Mouse (Mus musculus) heart, embryonic 14.5 days (tissue): ENCODE measurements around the gene Erp29. TPM values are rescaled to one million over a fixed set of nuclear protein-coding genes. Genes with fewer than 3 reads are reported as not detected.
"Not testable (repeated sequence)": the region's sequence is repeated elsewhere in the genome, so short reads cannot be mapped to it uniquely, and the experiment has no call there.

Experiments
- ATAC-seq: fragments of 200-750 bp; cut with Nextera tagmentation; 2 replicates; pipeline ENCODE4 v1.8.0; 2017; ENCODE audit warnings: low read depth, moderate TSS enrichment; ENCODE audit not compliant: insufficient number of reproducible peaks, insufficient read depth, low FRiP score
- H3K27ac ChIP-seq, 2 experiments: fragments of 200-500 bp in 1 of 2; fragments of 300-500 bp in 1 of 2; sonication (generic) in 1 of 2; replicated peaks in 1 of 2; 2 replicates each; pipeline ENCODE4 v1.5.1; 2012 to 2014; ENCODE audit warnings: low read depth in 2 of 2, low read length in 2 of 2, control low read depth in 1 of 2, mild to moderate bottlenecking in 1 of 2, mixed read lengths in 1 of 2; ENCODE audit not compliant: control insufficient read depth in 1 of 2, insufficient read depth in 1 of 2
- H3K27me3 ChIP-seq: fragments of 300-500 bp; sonication (generic); 2 replicates; pipeline ENCODE4 v1.6.1; 2014; ENCODE audit warnings: mild to moderate bottlenecking, low read length, control low read depth; ENCODE audit not compliant: control insufficient read depth, insufficient read depth
- H3K36me3 ChIP-seq: fragments of 300-500 bp; sonication (generic); 2 replicates; pipeline ENCODE4 v1.6.1; 2014; ENCODE audit warnings: mild to moderate bottlenecking, control low read depth, low read length, mixed read lengths; ENCODE audit not compliant: control insufficient read depth, insufficient read depth
- H3K4me1 ChIP-seq, 2 experiments: fragments of 200-500 bp in 1 of 2; fragments of 300-500 bp in 1 of 2; sonication (generic) in 1 of 2; 2 replicates each; pipeline ENCODE4 v1.6.1; 2012 to 2014; ENCODE audit warnings: low read length in 2 of 2, control low read depth in 1 of 2, mixed read lengths in 1 of 2; ENCODE audit not compliant: control insufficient read depth in 2 of 2, insufficient read depth in 2 of 2
- H3K4me2 ChIP-seq: fragments of 300-500 bp; sonication (generic); 2 replicates; pipeline ENCODE4 v1.6.1; 2014; ENCODE audit warnings: mild to moderate bottlenecking, low read length
- H3K4me3 ChIP-seq, 2 experiments: fragments of 200-500 bp in 1 of 2; fragments of 300-500 bp in 1 of 2; sonication (generic) in 1 of 2; 2 replicates each; pipeline ENCODE4 v1.5.1; 2012 to 2014; ENCODE audit warnings: low read length in 2 of 2, mild to moderate bottlenecking in 2 of 2, control low read depth in 1 of 2, low read depth in 1 of 2, moderate library complexity in 1 of 2; ENCODE audit not compliant: control insufficient read depth in 1 of 2, insufficient read depth in 1 of 2
- H3K9ac ChIP-seq: fragments of 300-500 bp; sonication (generic); 2 replicates; pipeline ENCODE4 v1.6.1; 2014; ENCODE audit warnings: mild to moderate bottlenecking, low read length
- H3K9me3 ChIP-seq: fragments of 300-500 bp; sonication (generic); 2 replicates; pipeline ENCODE4 v1.6.1; 2016; ENCODE audit warnings: low read length, control low read depth; ENCODE audit not compliant: control insufficient read depth
- WGBS: fragments of 180-500 bp; shearing (Covaris S2); extraction: QIAGEN DNeasy Blood & Tissue Kit; methylation state at CpG from one replicate; pipeline ENCODE4 v1.1.7; 2014; 5-methylcytosine and 5-hydroxymethylcytosine counted together
- polyA plus RNA-seq: library from polyadenylated mRNA; unstranded; fragments of >200 nt; fragmentation: Nextera tagmentation; extraction: Ambion mirVana; gene quantifications from 2 replicates; pipeline ENCODE4 v1.2.1, GENCODE M21; 2014

Gene Erp29
- 121 and 123 TPM in 2 replicates for polyA plus RNA-seq

DNA sequence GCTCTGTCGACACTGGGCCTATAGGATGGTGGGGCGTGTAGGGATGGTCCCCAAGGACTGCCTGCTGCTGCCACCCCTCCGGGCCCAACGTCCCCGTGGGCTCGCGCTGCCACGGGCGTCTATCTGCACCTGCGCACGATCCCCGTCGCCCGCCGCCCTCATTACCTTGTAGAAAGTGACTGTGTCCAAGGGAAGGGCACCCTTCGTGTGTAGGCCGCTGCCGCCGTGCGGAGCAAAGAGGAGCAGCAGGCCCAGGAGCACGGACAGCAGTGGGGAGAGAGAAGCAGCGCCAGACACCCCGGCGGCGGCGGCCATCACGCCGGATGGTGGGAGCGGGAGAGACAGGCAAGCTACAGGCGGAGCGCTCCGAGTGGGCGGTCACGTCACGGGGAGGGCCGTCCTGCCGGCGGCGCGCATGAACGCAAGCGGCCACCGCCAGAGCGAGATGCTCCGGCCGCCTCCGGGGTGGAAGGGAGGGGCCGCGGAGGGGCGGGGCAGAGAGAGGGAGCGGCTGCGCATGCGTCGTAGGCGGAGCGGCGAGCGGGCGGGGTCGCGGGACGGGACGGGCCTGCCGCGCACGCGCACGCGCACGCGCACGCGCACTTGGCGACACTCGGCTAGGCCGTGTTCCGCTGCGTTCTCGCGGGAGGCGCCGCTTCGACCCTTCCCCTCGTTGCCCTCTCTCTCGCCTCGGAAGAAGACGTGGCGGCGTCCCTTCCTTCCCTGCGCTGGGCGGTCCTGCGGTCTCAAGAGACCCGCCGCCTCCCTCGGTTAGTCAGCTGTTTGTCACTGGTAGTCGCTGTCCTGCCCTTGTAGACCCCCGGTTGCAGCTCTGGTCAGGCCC lies at the start of gene Erp29:
TSS of gene Erp29 (minus strand) at position 481 of the 844 bp plus-strand sequence.
- ATAC-seq: peak; percentile 87
- H3K27ac ChIP-seq: peak within 1 kb of the TSS; percentile 89 to 98
- WGBS: under 1% methylated on average over 84 of the region's 97 CpGs

DNA sequence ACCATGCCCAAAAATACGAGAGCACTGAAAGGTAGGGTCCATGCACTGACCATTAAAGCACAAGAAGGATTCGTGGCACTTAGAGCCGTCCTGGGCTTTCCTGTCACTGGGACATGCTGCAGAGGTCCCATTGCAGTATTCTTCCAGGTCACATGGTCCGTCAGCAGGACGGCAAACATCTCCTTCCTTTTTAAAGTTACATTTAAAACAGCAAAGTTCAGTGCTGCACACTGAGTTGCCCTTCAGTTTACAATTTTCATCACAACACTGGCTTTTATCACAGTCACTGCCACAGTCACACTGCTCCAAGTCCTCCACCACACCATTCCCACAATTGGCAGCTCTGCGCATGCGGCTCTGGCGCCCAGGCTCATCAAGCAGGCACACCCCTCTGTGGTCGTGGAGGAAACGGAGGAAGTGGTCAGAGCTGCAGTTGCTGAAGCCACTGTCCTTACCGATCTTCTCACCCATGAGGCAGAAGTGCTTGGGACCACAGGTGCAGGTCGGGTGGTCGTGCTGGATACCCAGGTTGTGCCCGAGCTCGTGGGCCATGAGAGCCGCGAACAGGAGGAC lies 49.2 kb upstream of the Erp29 start:
- not testable (repeated sequence) for H3K4me2 ChIP-seq, H3K9me3 ChIP-seq, H3K36me3 ChIP-seq, H3K4me1 ChIP-seq, H3K4me3 ChIP-seq, H3K27ac ChIP-seq, H3K9ac ChIP-seq, ATAC-seq, H3K27me3 ChIP-seq
- 61% methylated on average over 10 of the region's 17 CpGs for WGBS

More for the DNA sequence above, at the start of gene Erp29:
- no peaks in the 10 kb centered on the region for H3K27me3 ChIP-seq
- H3K4me1 ChIP-seq: peaks cover 20 to 25% of the 10 kb centered on the region in 2 experiments
- peak within 1 kb of the TSS; percentile 87 for H3K4me2 ChIP-seq
- no peaks in the 10 kb centered on the region for H3K9me3 ChIP-seq
- peak within 1 kb of the TSS; percentile 72 to 91 for H3K4me3 ChIP-seq
- peaks cover 29% of the 10 kb centered on the region for H3K36me3 ChIP-seq
- peak within 1 kb of the TSS; percentile 98 for H3K9ac ChIP-seq

DNA sequence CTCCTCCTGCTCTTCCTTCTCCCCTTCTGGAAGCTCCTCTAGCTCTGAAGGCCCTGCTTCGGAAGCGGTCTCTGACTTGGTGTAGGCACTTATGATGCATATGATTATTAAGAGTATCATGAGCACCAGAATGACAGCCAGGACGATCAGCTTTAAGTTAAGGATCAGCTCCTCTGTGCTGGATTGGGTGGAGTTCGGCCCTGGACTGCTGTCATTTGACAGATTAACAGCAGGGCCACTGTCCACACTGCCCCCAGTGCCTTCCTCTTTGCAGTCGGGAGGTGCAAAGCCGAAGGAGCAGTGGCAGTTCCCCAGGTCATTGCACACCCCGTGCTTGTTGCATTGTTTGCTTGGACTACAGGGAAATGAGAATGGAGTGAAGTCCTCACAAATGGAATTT lies 48.4 kb upstream of the Erp29 start:
- ATAC-seq: no peak
- Histone ChIP-seq H3K4me2 (no peak overlapping the region), H3K4me1 (no peaks in the 10 kb centered on the region), H3K36me3 (no peaks in the 10 kb centered on the region), H3K9me3 (no peaks in the 10 kb centered on the region), H3K27me3 (no peaks in the 10 kb centered on the region), H3K9ac (no peak overlapping the region), H3K4me3 (no peak overlapping the region), H3K27ac (no peak overlapping the region)
- 60% methylated on average over 7 of the region's 7 CpGs for WGBS

DNA sequence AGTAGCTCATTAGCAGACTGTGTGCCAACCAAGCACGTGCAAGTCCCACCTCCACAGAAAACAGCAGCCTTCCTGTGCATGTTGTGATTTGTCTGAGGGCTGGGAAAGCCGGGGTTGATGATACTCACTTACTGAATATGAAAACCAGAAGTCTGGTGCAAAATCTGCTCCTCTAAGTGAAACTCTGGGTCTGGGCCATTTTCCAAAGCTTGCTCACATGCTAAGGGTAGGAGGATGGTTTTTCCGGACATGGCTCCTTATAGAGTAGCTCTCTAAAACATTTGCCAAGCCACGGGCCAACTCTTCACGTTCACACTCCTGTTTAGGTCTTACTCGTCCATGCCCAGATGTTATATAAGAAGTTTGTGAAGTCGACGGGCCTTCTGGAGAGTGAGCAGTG lies 41.0 kb upstream of the Erp29 start:
- no peaks in the 10 kb centered on the region for H3K9me3 ChIP-seq
- 67% methylated on average over 8 of the region's 8 CpGs for WGBS
- no peak overlapping the region for H3K4me3 ChIP-seq

DNA sequence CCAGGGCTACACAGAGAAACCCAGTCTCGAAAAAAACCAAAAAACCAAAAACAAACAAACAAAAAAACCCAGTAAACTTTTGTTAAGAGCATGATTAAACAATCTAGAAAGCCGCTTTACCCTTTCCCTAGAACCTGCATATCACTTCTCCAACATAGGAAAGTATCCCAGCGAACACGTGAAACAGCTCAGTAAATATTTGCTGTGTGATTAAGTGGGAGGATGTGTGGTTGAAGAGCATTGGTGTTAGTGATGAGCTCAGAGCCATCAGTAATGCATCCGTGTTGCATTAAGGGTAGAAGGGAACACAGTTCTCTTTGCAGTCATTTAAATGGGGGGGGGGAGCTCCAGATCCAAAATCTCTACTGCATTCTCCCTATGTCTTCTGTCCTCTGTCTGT lies 32.5 kb upstream of the Erp29 start:
- Histone ChIP-seq H3K27ac (no peak overlapping the region), H3K9me3 (no peaks in the 10 kb centered on the region), H3K36me3 (no peaks in the 10 kb centered on the region), H3K9ac (no peak overlapping the region), H3K4me2 (no peak overlapping the region), H3K4me3 (no peak overlapping the region), H3K27me3 (no peaks in the 10 kb centered on the region), H3K4me1 (no peaks in the 10 kb centered on the region)
- WGBS: 72% methylated on average over 5 of the region's 5 CpGs
- ATAC-seq: no peak

More for the DNA sequence above, 41.0 kb upstream of the Erp29 start:
- Histone ChIP-seq H3K4me2 (no peak overlapping the region), H3K27me3 (no peaks in the 10 kb centered on the region), H3K9ac (no peak overlapping the region), H3K36me3 (no peaks in the 10 kb centered on the region), H3K4me1 (no peaks in the 10 kb centered on the region), H3K27ac (no peak overlapping the region)
- ATAC-seq: no peak

DNA sequence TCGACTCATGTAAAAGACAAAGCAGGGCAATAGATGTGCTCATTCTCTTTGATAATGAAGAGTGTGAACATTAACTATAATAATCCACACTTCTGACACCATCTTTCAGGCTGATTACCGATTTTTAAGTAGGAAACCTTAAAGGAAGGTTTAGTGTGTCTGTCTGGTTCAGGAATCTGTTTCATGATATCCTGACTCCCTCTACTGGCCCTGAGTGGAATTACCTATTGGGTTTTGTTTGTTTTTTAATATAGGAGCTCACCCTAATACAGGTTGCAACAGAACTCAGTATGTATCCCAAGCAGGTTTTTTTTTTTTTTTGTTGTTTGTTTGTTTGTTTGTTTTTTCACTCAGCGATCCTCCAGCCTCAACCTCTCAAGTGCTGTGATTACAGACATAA lies 25.4 kb upstream of the Erp29 start:
- Histone ChIP-seq H3K4me2 (no peak overlapping the region), H3K27me3 (no peaks in the 10 kb centered on the region), H3K9me3 (no peaks in the 10 kb centered on the region), H3K27ac (no peak overlapping the region), H3K36me3 (no peaks in the 10 kb centered on the region), H3K4me1 (no peaks in the 10 kb centered on the region), H3K4me3 (no peak overlapping the region), H3K9ac (no peak overlapping the region)
- 39% methylated on average over 3 of the region's 3 CpGs for WGBS
- ATAC-seq: no peak

DNA sequence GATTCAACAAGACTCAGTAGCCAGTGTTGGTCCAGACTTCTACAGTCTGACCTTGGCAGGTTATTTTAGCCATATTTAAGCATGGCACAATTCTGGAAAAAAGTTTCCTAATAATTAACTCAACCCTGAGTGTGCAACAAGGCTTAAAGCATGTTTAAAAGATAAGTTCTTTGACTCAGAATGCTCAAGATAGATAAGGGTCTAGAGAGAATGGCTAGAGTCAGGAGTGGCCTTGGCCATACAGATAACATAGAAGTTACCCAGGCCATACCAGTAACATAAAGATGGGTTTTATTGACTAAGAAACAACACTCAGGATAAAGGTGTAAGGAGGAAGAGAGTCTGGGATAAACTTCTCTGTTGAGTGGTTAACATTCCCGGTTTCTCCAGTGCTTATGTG lies 23.7 kb upstream of the Erp29 start:
- H3K27me3 ChIP-seq: no peaks in the 10 kb centered on the region
- ATAC-seq: no peak
- H3K4me1 ChIP-seq: no peaks in the 10 kb centered on the region
- H3K4me3 ChIP-seq: no peak overlapping the region
- WGBS: 73% methylated on average over 1 of the region's 1 CpGs
- H3K4me2 ChIP-seq: no peak overlapping the region
- no peak overlapping the region for H3K9ac ChIP-seq
- no peak overlapping the region for H3K27ac ChIP-seq
- no peaks in the 10 kb centered on the region for H3K9me3 ChIP-seq
- no peaks in the 10 kb centered on the region for H3K36me3 ChIP-seq
